Mouse (Mus musculus) erythroblast, embryonic 14.5 days (primary cell): ENCODE results near the gene Tex21.

Experiments used
- GATA1 ChIP-seq: IDR thresholded peaks from 2 replicates; pipeline ENCODE4 v1.6.1; 2012; ENCODE audit warnings: low read length, inconsistent platforms, mixed read lengths
- TAL1 ChIP-seq: IDR thresholded peaks from 3 replicates; pipeline ENCODE4 v1.6.1; 2012; ENCODE audit warnings: low read length, inconsistent platforms, mixed read lengths

DNA sequence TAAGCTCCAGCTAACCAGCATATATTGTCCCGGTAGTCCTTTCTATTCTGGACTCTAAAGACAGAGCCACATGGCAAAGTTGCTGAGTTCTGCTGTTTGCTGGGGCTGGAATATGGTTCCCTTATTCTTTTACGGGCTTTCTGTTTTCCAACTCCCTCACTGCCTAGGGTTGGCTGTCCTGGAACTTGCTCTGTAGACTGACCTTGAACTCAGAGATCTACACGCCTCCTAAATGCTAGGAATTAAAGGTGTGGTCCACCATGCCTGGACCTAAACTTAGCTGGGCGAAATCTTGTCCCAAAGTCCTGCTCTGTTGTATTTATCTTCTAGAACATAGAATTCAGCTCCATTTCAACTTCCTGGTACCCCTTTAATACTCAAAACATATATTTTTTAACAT is 15.0 kb upstream of the Tex21 start:
- no peak for TF ChIP-seq GATA1
- no peak for TF ChIP-seq TAL1
